Comparison of ENCODE assay signal across 7 mouse cellular contexts in the genomic region with DNA sequence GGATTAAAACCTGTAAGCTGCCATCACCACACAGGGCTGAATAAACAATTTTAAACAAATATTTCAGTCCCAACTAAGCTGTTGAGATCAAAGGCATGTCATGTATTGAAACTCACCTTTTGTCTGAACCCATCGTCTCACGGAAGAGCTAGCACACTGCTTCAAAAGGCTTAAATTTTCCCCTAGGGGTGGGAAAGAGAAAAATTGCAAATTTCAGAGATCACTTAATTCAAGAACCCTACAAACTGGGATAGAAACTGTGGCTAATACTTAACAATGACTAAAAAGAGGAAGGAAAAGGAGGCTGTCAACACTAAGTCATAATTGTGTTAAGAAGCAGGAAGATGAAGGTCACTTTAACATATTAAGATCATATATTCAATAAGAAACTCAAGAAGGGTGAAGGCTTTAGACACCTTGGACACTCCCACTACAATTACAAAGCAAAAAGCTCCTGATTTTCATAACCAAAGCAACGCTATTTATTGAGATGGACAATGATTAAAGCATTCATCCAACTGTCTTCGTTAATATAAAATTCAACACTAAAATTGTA. TPM values are rescaled to one million over a fixed set of nuclear protein-coding genes. Genes with fewer than 3 reads are reported as not detected.
A peak's percentile ranks its signal among the peaks of the same experiment; 100 is the strongest.
DNase-seq lines count a peak whose midpoint lies in the region; ATAC-seq lines count a peak whose summit lies in the region.

No protein-coding gene starts in this region.

- DNase-seq in 3T3-L1 (ENCODE audit: low read depth, low spot score) (peak; percentile 44), 416B (ENCODE audit: low read depth) (peak; percentile 57)
- DNase-seq in liver, embryonic 11.5 days (ENCODE audit: low spot score) = no peak
- DNase-seq in adrenal gland, adult 18-20 months (ENCODE audit: low spot score in 2 of 2) = no peak
- DNase-seq in gastrocnemius, postnatal 25 days = no peak
- no peak for DNase-seq in right cerebral cortex, adult 18-20 months

- whole genome bisulfite sequencing in liver, embryonic 11.5 days = 31% methylated on average over 4 of the region's 4 CpGs

- H3K36me3 ChIP-seq in erythroblast, embryonic 14.5 days (ENCODE audit: control insufficient read depth) = peaks cover 74% of the 10 kb centered on the region
- H3K36me3 ChIP-seq in liver, embryonic 11.5 days (ENCODE audit: control insufficient read depth, insufficient read depth, low read length) = peaks cover 40% of the 10 kb centered on the region

- H3K4me3 ChIP-seq in erythroblast, embryonic 14.5 days (replicated peaks) = peak overlapping the region; percentile 79
- H3K4me3 ChIP-seq in liver, embryonic 11.5 days (ENCODE audit: low read depth, low read length) = peak overlapping the region; percentile 89

- H3K27ac ChIP-seq in liver, embryonic 11.5 days (ENCODE audit: low read depth, low read length) = no peak overlapping the region

- H3K9ac ChIP-seq in liver, embryonic 11.5 days (ENCODE audit: low read depth, low read length) = peak overlapping the region; percentile 97; the same call in 1 of the 2 replicates

- no peaks in the 10 kb centered on the region for H3K27me3 ChIP-seq in erythroblast, embryonic 14.5 days (ENCODE audit: control insufficient read depth)
- no peaks in the 10 kb centered on the region for H3K27me3 ChIP-seq in liver, embryonic 11.5 days (replicated peaks; ENCODE audit: control insufficient read depth, insufficient read depth, low read length)

- peak overlapping the region; percentile 79 for H3K4me2 ChIP-seq in liver, embryonic 11.5 days

- no peaks in the 10 kb centered on the region for H3K9me3 ChIP-seq in erythroblast, embryonic 14.5 days (ENCODE audit: control insufficient read depth, low read length)
- no peaks in the 10 kb centered on the region for H3K9me3 ChIP-seq in liver, embryonic 11.5 days (ENCODE audit: control insufficient read depth, low read length)

- no peak for ATAC-seq in liver, embryonic 11.5 days (replicated peaks; ENCODE audit: low FRiP score)

- peaks cover 30% of the 10 kb centered on the region for H3K4me1 ChIP-seq in erythroblast, embryonic 14.5 days (ENCODE audit: control insufficient read depth)
- H3K4me1 ChIP-seq in liver, embryonic 11.5 days (replicated peaks; ENCODE audit: control insufficient read depth, insufficient read depth, low read length) = peaks cover 16% of the 10 kb centered on the region

RNA-seq across cellular contexts. Expression of gene Rbm5, which starts 1.3 kb away (rescaled TPM):
- polyA plus RNA-seq in erythroblast, embryonic 14.5 days (2012) = 0.76 and 1.6 TPM in 2 replicates
- polyA plus RNA-seq in liver, embryonic 11.5 days (2014; fragmentation: Nextera tagmentation; extraction: Ambion mirVana) = 115 and 123 TPM in 2 replicates
- total RNA-seq in adrenal gland, adult 18-20 months (2021) = 100 to 1,000 TPM; 115 to 118 TPM
- 10 to 100 TPM; 35.3 to 36.6 TPM for total RNA-seq in gastrocnemius, postnatal 25 days (2021)

RNA-seq across cellular contexts. Expression of gene Sema3f, which starts 59.2 kb away (rescaled TPM):
- polyA plus RNA-seq in erythroblast, embryonic 14.5 days (2012) = 0.08 TPM in 1 of 2 replicates, not detected in the other
- 5.9 and 6.2 TPM in 2 replicates for polyA plus RNA-seq in liver, embryonic 11.5 days (2014; fragmentation: Nextera tagmentation; extraction: Ambion mirVana)
- 10 to 100 TPM; 30.2 to 34.1 TPM for total RNA-seq in adrenal gland, adult 18-20 months (2021)
- total RNA-seq in gastrocnemius, postnatal 25 days (2021) = 1 to 10 TPM; 5.9 to 9.7 TPM

Comparison
In these comparisons a context has a peak if more than half of its experiments do, and no peak if none do; other contexts are left out.
1. DNase-seq: peak in 3T3-L1 (single experiment) and 416B (single experiment); none in liver, embryonic 11.5 days (single experiment), adrenal gland, adult 18-20 months (0 of 2), gastrocnemius, postnatal 25 days (single experiment) and right cerebral cortex, adult 18-20 months (single experiment).